Mouse (Mus musculus): Measurements from ENCODE around the gene Slc12a3. TPM values are rescaled to one million over a fixed set of nuclear protein-coding genes. Genes with fewer than 3 reads are reported as not detected.
A peak's percentile ranks its signal among the peaks of the same experiment; 100 is the strongest.

Gene Slc12a3
- polyA plus RNA-seq, 1 experiment from 2014 or later, result 0.14 TPM

DNA sequence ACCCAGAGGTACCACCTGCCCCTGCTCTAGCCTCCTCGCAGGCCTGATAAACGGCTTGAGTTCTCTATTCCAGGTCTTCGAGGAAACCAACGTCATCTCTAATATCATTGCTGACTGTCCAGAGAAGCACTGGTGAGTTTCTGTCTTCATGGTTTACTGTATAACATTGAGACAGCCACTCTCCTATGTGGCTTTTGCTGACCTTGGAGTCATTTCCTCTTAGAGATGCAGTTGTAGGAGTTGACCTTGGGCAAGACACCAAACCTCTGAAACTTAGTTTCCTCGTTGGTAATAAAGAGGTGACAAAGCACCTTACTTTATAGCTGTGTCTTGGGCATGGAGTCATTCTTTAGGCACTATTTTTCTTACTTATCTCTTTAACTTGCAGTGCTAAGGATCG, 83.5 kb downstream of the Slc12a3 start:
- no peak overlapping the region for H3K4me3 ChIP-seq
- ATAC-seq (ENCODE audit: insufficient number of reproducible peaks, insufficient read depth, low FRiP score, low TSS enrichment, low read depth), result no peak

DNA sequence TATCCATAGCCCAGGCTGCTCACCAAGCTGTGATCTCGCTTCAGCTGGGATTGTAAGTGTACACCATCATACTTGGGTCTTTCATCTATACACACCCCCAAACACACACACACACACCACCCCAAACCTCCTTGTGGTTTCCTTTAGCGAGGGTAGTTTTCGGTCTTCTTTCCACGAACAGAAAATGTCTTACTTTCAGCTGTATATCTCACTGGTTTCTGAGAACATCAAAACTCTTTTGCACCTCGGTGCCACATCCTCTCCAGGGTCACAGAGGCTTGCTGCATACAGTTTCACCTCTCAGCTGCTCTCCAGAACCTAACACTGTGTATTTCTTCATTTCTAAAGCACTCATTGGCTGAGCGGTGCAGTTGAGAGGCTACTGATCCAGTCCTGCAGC, 84.5 kb downstream of the Slc12a3 start:
- H3K4me1 ChIP-seq, result no peaks in the 10 kb centered on the region
- WGBS, result 86% methylated on average over 6 of the region's 6 CpGs
- H3K4me2 ChIP-seq, result no peak overlapping the region
- ATAC-seq (ENCODE audit: insufficient number of reproducible peaks, insufficient read depth, low FRiP score, low TSS enrichment, low read depth), result no peak
- no peaks in the 10 kb centered on the region for H3K27me3 ChIP-seq
- H3K9me3 ChIP-seq, result no peaks in the 10 kb centered on the region
- no peak overlapping the region for H3K27ac ChIP-seq
- no peaks in the 10 kb centered on the region for H3K36me3 ChIP-seq
- H3K9ac ChIP-seq, result no peak overlapping the region
- H3K4me3 ChIP-seq, result no peak overlapping the region

More for the DNA sequence above, 83.5 kb downstream of the Slc12a3 start:
- WGBS, result 88% methylated on average over 6 of the region's 6 CpGs
- H3K9me3 ChIP-seq, result no peaks in the 10 kb centered on the region
- no peak overlapping the region for H3K27ac ChIP-seq
- H3K9ac ChIP-seq, result no peak overlapping the region
- no peaks in the 10 kb centered on the region for H3K27me3 ChIP-seq
- H3K4me1 ChIP-seq, result no peaks in the 10 kb centered on the region
- no peaks in the 10 kb centered on the region for H3K36me3 ChIP-seq
- no peak overlapping the region for H3K4me2 ChIP-seq

DNA sequence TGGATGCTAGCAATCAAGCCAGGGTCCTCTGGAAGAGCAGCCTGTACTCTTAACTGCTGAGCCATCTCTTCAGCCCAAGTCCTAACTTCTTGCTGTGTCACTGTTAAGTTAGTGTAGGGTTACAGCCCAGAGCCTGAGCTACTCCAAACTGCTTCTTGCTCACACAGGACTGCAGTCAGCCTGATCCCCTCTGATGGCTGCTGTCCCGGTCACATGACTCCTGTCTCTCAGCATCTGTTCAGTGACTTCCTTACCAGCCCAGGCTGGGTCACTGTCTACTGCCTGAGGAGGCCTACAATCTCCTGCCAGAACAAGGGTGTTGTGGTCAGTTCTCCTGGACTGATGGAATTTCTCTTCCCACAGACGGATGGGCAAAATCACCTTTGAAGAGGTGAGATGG, 86.2 kb downstream of the Slc12a3 start:
- no peak overlapping the region for H3K9ac ChIP-seq
- H3K9me3 ChIP-seq, result no peaks in the 10 kb centered on the region
- no peak overlapping the region for H3K4me3 ChIP-seq
- H3K27ac ChIP-seq, result no peak overlapping the region
- no peaks in the 10 kb centered on the region for H3K36me3 ChIP-seq
- H3K4me2 ChIP-seq, result no peak overlapping the region
- WGBS, result 53% methylated on average over 2 of the region's 2 CpGs
- H3K27me3 ChIP-seq, result no peaks in the 10 kb centered on the region
- no peaks in the 10 kb centered on the region for H3K4me1 ChIP-seq
- no peak; the same call in 1 of the 2 replicates for ATAC-seq (ENCODE audit: insufficient number of reproducible peaks, insufficient read depth, low FRiP score, low TSS enrichment, low read depth)

MicroRNA genes within 50 kb of the gene (microRNA counts, 519-probe panel; counts per million panel counts)
- 3,212 counts per million, percentile 74 among the panel's probes with 10 or more counts for microRNA mmu-miR-138

Small RNA genes lying within 50 kb of the gene (microRNA-seq; reads per million reads assigned to microRNA genes)
- 150 reads per million, percentile 59 among the genes with 10 or more reads in this experiment for gene Mir138-2

Other genes starting within 250 kb of the Slc12a3 start
- 16.0 and 16.3 TPM in 2 replicates for gene Bbs2, start 230.3 kb upstream of the Slc12a3 start, polyA plus RNA-seq (2015; fragmentation: Nextera tagmentation; extraction: Ambion mirVana)
- not detected in 2 replicates for gene Mt4, start 192.0 kb upstream of the Slc12a3 start, polyA plus RNA-seq (2015; fragmentation: Nextera tagmentation; extraction: Ambion mirVana)
- gene Mt3, start 176.6 kb upstream of the Slc12a3 start, polyA plus RNA-seq (2015; fragmentation: Nextera tagmentation; extraction: Ambion mirVana), result 0.58 and 1.1 TPM in 2 replicates
- 56.8 and 70.4 TPM in 2 replicates for gene Mt2, start 156.5 kb upstream of the Slc12a3 start, polyA plus RNA-seq (2015; fragmentation: Nextera tagmentation; extraction: Ambion mirVana)
- 133 and 170 TPM in 2 replicates for gene Mt1, start 150.1 kb upstream of the Slc12a3 start, polyA plus RNA-seq (2015; fragmentation: Nextera tagmentation; extraction: Ambion mirVana)
- gene Nup93, start 114.6 kb upstream of the Slc12a3 start, polyA plus RNA-seq (2015; fragmentation: Nextera tagmentation; extraction: Ambion mirVana), result 87.1 and 88.8 TPM in 2 replicates
- gene Herpud1, start 57.2 kb downstream of the Slc12a3 start, polyA plus RNA-seq (2015; fragmentation: Nextera tagmentation; extraction: Ambion mirVana), result 56.1 and 63.7 TPM in 2 replicates
- 0.34 and 0.37 TPM in 2 replicates for gene Nlrc5, start 105.2 kb downstream of the Slc12a3 start, polyA plus RNA-seq (2015; fragmentation: Nextera tagmentation; extraction: Ambion mirVana)
- 12.0 and 12.6 TPM in 2 replicates for gene Cpne2, start 203.8 kb downstream of the Slc12a3 start, polyA plus RNA-seq (2015; fragmentation: Nextera tagmentation; extraction: Ambion mirVana)